26 mouse cellular contexts compared by ENCODE assay signal in the genomic region with DNA sequence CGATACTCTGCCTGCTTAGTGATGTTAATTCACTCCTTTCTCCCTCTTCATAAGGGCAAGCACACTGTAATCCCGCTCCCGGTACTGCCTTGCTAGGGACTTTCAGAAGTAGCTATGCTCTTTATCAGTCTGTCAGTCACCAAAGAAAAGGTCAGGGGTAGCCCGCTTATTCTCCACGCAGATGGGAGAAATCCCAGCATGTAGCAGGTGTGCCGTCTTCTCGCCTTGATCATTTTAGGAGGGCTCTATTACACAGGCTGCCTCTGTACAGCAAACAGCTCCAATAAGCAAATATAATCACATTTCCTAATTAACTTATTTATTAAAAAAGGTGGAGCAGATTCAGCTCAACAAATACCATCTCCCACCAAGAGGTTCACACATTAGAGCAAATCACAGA.
A peak's percentile ranks its signal among the peaks of the same experiment; 100 is the strongest.
DNase-seq lines count a peak whose midpoint lies in the region; ATAC-seq and TF ChIP-seq lines count a peak whose summit lies in the region.
"Had no signal": no experiment of that assay in that cellular context is flagged by ENCODE, and none has a peak within 500 bp of the region (broad histone marks: within the 10 kb centered on the region; RNA-seq: fewer than 3 reads in every experiment).

No protein-coding gene starts in this region.

- ATAC-seq in forebrain, embryonic 16.5 days: peak; percentile 22; the same call in 1 of the 2 replicates
- ATAC-seq in midbrain, embryonic 12.5 days (ENCODE audit: low FRiP score, low read depth): peak; percentile 44
- ATAC-seq in midbrain, embryonic 14.5 days (ENCODE audit: low FRiP score, low TSS enrichment): no peak
- ATAC-seq: CD4-positive, CD25-positive, alpha-beta regulatory T cell, adult 4 months; intestine, embryonic 16.5 days had no signal

- 17% methylated on average over 7 of the region's 7 CpGs for WGBS in forebrain, embryonic 16.5 days
- 49% methylated on average over 7 of the region's 7 CpGs for WGBS in forebrain, embryonic 10.5 days
- 18% methylated on average over 7 of the region's 7 CpGs for WGBS in midbrain, embryonic 12.5 days
- WGBS in midbrain, embryonic 10.5 days: 46% methylated on average over 7 of the region's 7 CpGs
- WGBS in midbrain, embryonic 14.5 days: 10% methylated on average over 7 of the region's 7 CpGs

- peaks cover 20% of the 10 kb centered on the region for H3K4me1 ChIP-seq in forebrain, embryonic 16.5 days (replicated peaks; ENCODE audit: control insufficient read depth, insufficient read depth, low read length)
- peaks cover 41% of the 10 kb centered on the region for H3K4me1 ChIP-seq in forebrain, embryonic 10.5 days
- H3K4me1 ChIP-seq in midbrain, embryonic 12.5 days: peaks cover 31% of the 10 kb centered on the region
- peaks cover 40% of the 10 kb centered on the region for H3K4me1 ChIP-seq in midbrain, embryonic 10.5 days
- peaks cover 23% of the 10 kb centered on the region for H3K4me1 ChIP-seq in midbrain, embryonic 14.5 days (ENCODE audit: control insufficient read depth, insufficient read depth, low read length)
- H3K4me1 ChIP-seq: liver, embryonic 15.5 days; stomach, embryonic 15.5 days had no signal

- no peaks in the 10 kb centered on the region for H3K36me3 ChIP-seq in forebrain, embryonic 16.5 days (ENCODE audit: control insufficient read depth, insufficient read depth)
- no peaks in the 10 kb centered on the region for H3K36me3 ChIP-seq in forebrain, embryonic 10.5 days (replicated peaks)
- H3K36me3 ChIP-seq in midbrain, embryonic 12.5 days: no peaks in the 10 kb centered on the region
- no peaks in the 10 kb centered on the region for H3K36me3 ChIP-seq in midbrain, embryonic 10.5 days
- no peaks in the 10 kb centered on the region for H3K36me3 ChIP-seq in midbrain, embryonic 14.5 days (ENCODE audit: control insufficient read depth, insufficient read depth, low read length)
- H3K36me3 ChIP-seq: embryonic facial prominence, embryonic 13.5 days; heart, embryonic 10.5 days; heart, embryonic 15.5 days; limb, embryonic 12.5 days; liver, embryonic 15.5 days; stomach, embryonic 15.5 days had no signal

- no peak overlapping the region for H3K4me2 ChIP-seq in forebrain, embryonic 16.5 days (ENCODE audit: low read length)
- H3K4me2 ChIP-seq in midbrain, embryonic 12.5 days (replicated peaks): no peak overlapping the region
- no peak overlapping the region for H3K4me2 ChIP-seq in midbrain, embryonic 14.5 days (ENCODE audit: low read length)
- H3K4me2 ChIP-seq: embryonic facial prominence, embryonic 13.5 days; heart, embryonic 15.5 days; limb, embryonic 12.5 days; liver, embryonic 15.5 days; lung, embryonic 14.5 days; stomach, embryonic 15.5 days had no signal

- no peak overlapping the region for H3K4me3 ChIP-seq in forebrain, embryonic 16.5 days (replicated peaks; ENCODE audit: low read length)
- H3K4me3 ChIP-seq in forebrain, embryonic 10.5 days: no peak overlapping the region
- H3K4me3 ChIP-seq in midbrain, embryonic 12.5 days: no peak overlapping the region
- no peak overlapping the region for H3K4me3 ChIP-seq in midbrain, embryonic 10.5 days
- H3K4me3 ChIP-seq in midbrain, embryonic 14.5 days (replicated peaks; ENCODE audit: low read depth, low read length): no peak overlapping the region
- H3K4me3 ChIP-seq in layer of hippocampus, adult 2 months: no peak overlapping the region
- H3K4me3 ChIP-seq: embryonic facial prominence, embryonic 13.5 days; heart, embryonic 10.5 days; heart, embryonic 15.5 days; left cerebral cortex, adult 2 months; limb, embryonic 12.5 days; liver, embryonic 15.5 days; myocyte; stomach, embryonic 15.5 days had no signal

- no peak for DNase-seq in forebrain, embryonic 10.5 days (ENCODE audit: extremely low spot score, low spot score)
- no peak for DNase-seq in midbrain, embryonic 10.5 days (ENCODE audit: low spot score)
- DNase-seq in midbrain, embryonic 14.5 days: peak; percentile 40
- DNase-seq in heart, adult 8-10 months (ENCODE audit: low spot score): no peak
- DNase-seq in layer of hippocampus, adult 2 months (ENCODE audit: low spot score in 2 of 2): no peak
- DNase-seq: adrenal gland, postnatal 25 days; cerebellum, adult 18-20 months; cerebellum, postnatal 10 days; gastrocnemius, postnatal 10 days; kidney, adult 8-10 months; kidney, postnatal 10 days; lung, embryonic 14.5 days; lung, postnatal 14 days; right cerebral cortex, postnatal 25 days had no signal

- no peaks in the 10 kb centered on the region for H3K9me3 ChIP-seq in forebrain, embryonic 16.5 days (ENCODE audit: control insufficient read depth, low read length)
- no peaks in the 10 kb centered on the region for H3K9me3 ChIP-seq in forebrain, embryonic 10.5 days
- H3K9me3 ChIP-seq in midbrain, embryonic 12.5 days: no peaks in the 10 kb centered on the region
- no peaks in the 10 kb centered on the region for H3K9me3 ChIP-seq in midbrain, embryonic 10.5 days (replicated peaks)
- H3K9me3 ChIP-seq in midbrain, embryonic 14.5 days (ENCODE audit: control insufficient read depth, low read length): no peaks in the 10 kb centered on the region
- H3K9me3 ChIP-seq: embryonic facial prominence, embryonic 13.5 days; heart, embryonic 10.5 days; heart, embryonic 15.5 days; limb, embryonic 12.5 days; liver, embryonic 15.5 days; stomach, embryonic 15.5 days had no signal

- H3K9ac ChIP-seq in forebrain, embryonic 16.5 days (replicated peaks; ENCODE audit: low read depth, low read length): no peak overlapping the region
- no peak overlapping the region for H3K9ac ChIP-seq in midbrain, embryonic 12.5 days (replicated peaks)
- H3K9ac ChIP-seq in midbrain, embryonic 14.5 days (replicated peaks; ENCODE audit: low read length): no peak overlapping the region
- H3K9ac ChIP-seq: embryonic facial prominence, embryonic 13.5 days; heart, embryonic 15.5 days; limb, embryonic 12.5 days; liver, embryonic 15.5 days; lung, embryonic 14.5 days; stomach, embryonic 15.5 days had no signal

- TF ChIP-seq CTCF in layer of hippocampus, adult 2 months (conservative IDR thresholded peaks at IDR 0.05): no peak

- no peaks in the 10 kb centered on the region for H3K27me3 ChIP-seq in forebrain, embryonic 16.5 days (replicated peaks; ENCODE audit: control insufficient read depth, insufficient read depth, low read length)
- peaks cover 19% of the 10 kb centered on the region for H3K27me3 ChIP-seq in forebrain, embryonic 10.5 days (ENCODE audit: poor library complexity, severe bottlenecking)
- peaks cover 20% of the 10 kb centered on the region for H3K27me3 ChIP-seq in midbrain, embryonic 12.5 days
- peaks cover 16% of the 10 kb centered on the region for H3K27me3 ChIP-seq in midbrain, embryonic 10.5 days (ENCODE audit: low read depth, poor library complexity, severe bottlenecking)
- H3K27me3 ChIP-seq in midbrain, embryonic 14.5 days (ENCODE audit: control insufficient read depth, insufficient read depth, low read length): no peaks in the 10 kb centered on the region
- H3K27me3 ChIP-seq: embryonic facial prominence, embryonic 13.5 days; heart, embryonic 15.5 days; liver, embryonic 15.5 days; stomach, embryonic 15.5 days had no signal

- H3K27ac ChIP-seq in forebrain, embryonic 16.5 days (ENCODE audit: low read length): no peak overlapping the region
- H3K27ac ChIP-seq in forebrain, embryonic 10.5 days: no peak overlapping the region
- H3K27ac ChIP-seq in midbrain, embryonic 12.5 days (replicated peaks): peak overlapping the region; percentile 54; the same call in 1 of the 2 replicates
- H3K27ac ChIP-seq in midbrain, embryonic 10.5 days (replicated peaks): no peak overlapping the region
- no peak overlapping the region for H3K27ac ChIP-seq in midbrain, embryonic 14.5 days (replicated peaks; ENCODE audit: low read depth, low read length)
- H3K27ac ChIP-seq in layer of hippocampus, adult 2 months: no peak overlapping the region
- H3K27ac ChIP-seq: embryonic facial prominence, embryonic 13.5 days; heart, embryonic 10.5 days; heart, embryonic 15.5 days; left cerebral cortex, adult 2 months; limb, embryonic 12.5 days; liver, embryonic 15.5 days; stomach, embryonic 15.5 days had no signal
